Mouse (Mus musculus) gastrocnemius, postnatal 36 days (tissue): ENCODE results near the gene Gbx2. TPM values are rescaled to one million over a fixed set of nuclear protein-coding genes. Genes with fewer than 3 reads are reported as not detected.

Source experiments
- DNase-seq, 2 experiments: peaks; one replicate each; pipeline ENCODE4 v3.0.0; 2022
- intact Hi-C: fragments of 180-260 bp; cut with DNase I; formaldehyde crosslinking; loops from one replicate; pipeline ENCODE4 v1.15.1; 2025
- total RNA-seq, 2 experiments: library from RNA; stranded (reverse); gene quantifications; 2 replicates each; pipeline ENCODE4 v1.2.3; 2021

The Gbx2 gene
- total RNA-seq, 2 experiments from 2014 or later = 0.20 to 0.35 TPM

- DNase-seq = no peak
- intact Hi-C loops = no loop called here
These were observed 8.1 kb upstream of the Gbx2 start for GRCm38 (mm10) chr1:89938884-89939595.

- intact Hi-C loops = no loop called here
- no peak for DNase-seq
These were observed 4.7 kb upstream of the Gbx2 start for GRCm38 (mm10) chr1:89935493-89936348.

- intact Hi-C loops = no loop called here
- DNase-seq = no peak
These were observed 3.6 kb upstream of the Gbx2 start for GRCm38 (mm10) chr1:89934316-89935260.

GRCm38 (mm10) chr1:89933786-89934185, 2.8 kb upstream of the Gbx2 start:
- DNase-seq = no peak
- intact Hi-C loops = no loop called here

GRCm38 (mm10) chr1:89933028-89933427, 2.0 kb upstream of the Gbx2 start:
- no peak for DNase-seq
- intact Hi-C loops = no loop called here

- no peak for DNase-seq
These were observed 1.6 kb upstream of the Gbx2 start for GRCm38 (mm10) chr1:89932616-89933015.

GRCm38 (mm10) chr1:89932021-89932423, 1.0 kb upstream of the Gbx2 start:
- DNase-seq = no peak
- intact Hi-C loops = no loop called here

More at GRCm38 (mm10) chr1:89932616-89933015, 1.6 kb upstream of the Gbx2 start:
- intact Hi-C loops = no loop called here

GRCm38 (mm10) chr1:89930551-89930950, 428 bp downstream of the Gbx2 start:
- no peak for DNase-seq
- intact Hi-C loops = no loop called here

- DNase-seq = no peak
- intact Hi-C loops = no loop called here
These were observed 1.1 kb downstream of the Gbx2 start for GRCm38 (mm10) chr1:89929721-89930505.

GRCm38 (mm10) chr1:89929181-89929580, 1.8 kb downstream of the Gbx2 start:
- no peak for DNase-seq
- intact Hi-C loops = no loop called here

GRCm38 (mm10) chr1:89928676-89929075, 2.3 kb downstream of the Gbx2 start:
- intact Hi-C loops = no loop called here

GRCm38 (mm10) chr1:89927061-89927661, 3.8 kb downstream of the Gbx2 start:
- DNase-seq = no peak
- intact Hi-C loops = no loop called here

More at GRCm38 (mm10) chr1:89928676-89929075, 2.3 kb downstream of the Gbx2 start:
- DNase-seq = no peak

- intact Hi-C loops = no loop called here
- no peak for DNase-seq
These were observed 4.4 kb downstream of the Gbx2 start for GRCm38 (mm10) chr1:89926583-89927060.

GRCm38 (mm10) chr1:89925501-89926190, 5.3 kb downstream of the Gbx2 start:
- intact Hi-C loops = no loop called here

GRCm38 (mm10) chr1:89923642-89924020, 7.3 kb downstream of the Gbx2 start:
- no peak for DNase-seq
- intact Hi-C loops = no loop called here

More at GRCm38 (mm10) chr1:89925501-89926190, 5.3 kb downstream of the Gbx2 start:
- DNase-seq = no peak

GRCm38 (mm10) chr1:89922883-89923641, 7.9 kb downstream of the Gbx2 start:
- DNase-seq = no peak

GRCm38 (mm10) chr1:89922282-89922681, 8.7 kb downstream of the Gbx2 start:
- DNase-seq = no peak
- intact Hi-C loops = no loop called here

More at GRCm38 (mm10) chr1:89922883-89923641, 7.9 kb downstream of the Gbx2 start:
- intact Hi-C loops = no loop called here

- intact Hi-C loops = no loop called here
- DNase-seq = no peak
These were observed 9.2 kb downstream of the Gbx2 start for GRCm38 (mm10) chr1:89921806-89922205.
